Mouse (Mus musculus) MEL (cell line): ENCODE results near the gene Mef2d.

Experiments
- CTCF ChIP-seq, 3 experiments: IDR thresholded peaks in 2 of 3; conservative IDR thresholded peaks in 1 of 3; 2 replicates each; pipeline ENCODE4 v1.5.1; 2011 to 2012; ENCODE audit warnings: low read length in 3 of 3, low read depth in 2 of 3, mild to moderate bottlenecking in 2 of 3, improper control_type of control experiment in 1 of 3, inconsistent platforms in 1 of 3, mixed read lengths in 1 of 3, moderate library complexity in 1 of 3; ENCODE audit not compliant: control insufficient read depth in 1 of 3, insufficient read depth in 1 of 3, poor library complexity in 1 of 3, severe bottlenecking in 1 of 3
- ELF1 ChIP-seq: IDR thresholded peaks from 2 replicates; pipeline ENCODE4 v1.6.1; 2014; ENCODE audit warnings: low read depth, mild to moderate bottlenecking, inconsistent platforms, low read length, improper control_type of control experiment, moderate library complexity
- EP300 ChIP-seq, 2 experiments: IDR thresholded peaks; 2 replicates each; pipeline ENCODE4 v1.6.1; 2011; ENCODE audit warnings: improper control_type of control experiment in 2 of 2, low read length in 2 of 2, low read depth in 1 of 2, mild to moderate bottlenecking in 1 of 2
- POLR2A ChIP-seq, 2 experiments: IDR thresholded peaks; 2 replicates each; pipeline ENCODE4 v1.6.1; 2011 to 2012; ENCODE audit warnings: low read length in 2 of 2, mild to moderate bottlenecking in 2 of 2, control low read depth in 1 of 2, improper control_type of control experiment in 1 of 2, low read depth in 1 of 2, moderate library complexity in 1 of 2; ENCODE audit not compliant: control insufficient read depth in 1 of 2, insufficient read depth in 1 of 2, poor library complexity in 1 of 2
- USF1 ChIP-seq: IDR thresholded peaks from 2 replicates; pipeline ENCODE4 v1.6.1; 2014; ENCODE audit warnings: low read depth, mild to moderate bottlenecking, inconsistent platforms, low read length, improper control_type of control experiment, moderate library complexity
- ZC3H11A ChIP-seq: IDR thresholded peaks from 2 replicates; pipeline ENCODE4 v1.6.1; 2012; ENCODE audit warnings: low read depth, mild to moderate bottlenecking, inconsistent platforms, low read length, improper control_type of control experiment
- ZKSCAN1 ChIP-seq: IDR thresholded peaks from 2 replicates; pipeline ENCODE4 v1.6.1; 2012; ENCODE audit warnings: low read depth, mild to moderate bottlenecking, inconsistent platforms, low read length, improper control_type of control experiment, moderate library complexity

- TF ChIP-seq EP300 (IDR thresholded peaks at IDR 0.05; ENCODE audit: low read depth in 1 of 2, low read length in 2 of 2), result no peak
- no peak for TF ChIP-seq USF1
- no peak for TF ChIP-seq ZKSCAN1
- 0 out of 2 replicates have a peak, but pooled peaks have one; percentile 10 for TF ChIP-seq ZC3H11A
- no peak for TF ChIP-seq CTCF (IDR thresholded peaks at IDR 0.05 in 2 of 3, conservative IDR thresholded peaks at IDR 0.05 in 1 of 3; ENCODE audit: control insufficient read depth in 1 of 3, insufficient read depth in 1 of 3, low read depth in 2 of 3, low read length in 3 of 3, poor library complexity in 1 of 3, severe bottlenecking in 1 of 3)
- TF ChIP-seq POLR2A (IDR thresholded peaks at IDR 0.05; ENCODE audit: control insufficient read depth in 1 of 2, insufficient read depth in 1 of 2, low read depth in 1 of 2, low read length in 2 of 2, poor library complexity in 1 of 2), result no peak
- TF ChIP-seq ELF1, result peak; percentile 45; the same call in 1 of the 2 replicates
Observed at GRCm38 (mm10) chr3:88141439-88141786, 759 bp upstream of the Mef2d start.
